Mouse (Mus musculus) MEL (cell line): ENCODE measurements at regions not wholly inside any gene's neighbourhood (a gene's known extent, or its start where the extent isn't known, plus 50 kb on each side); places are given as distances from the start of the nearest gene placed in this dataset.

Source experiments
- DNase-seq: peaks from one replicate; pipeline ENCODE4 v3.0.0; 2011; ENCODE audit warnings: low read depth, low spot score
- H3K27ac ChIP-seq: 2 replicates; pipeline ENCODE4 v1.5.1; 2012; ENCODE audit warnings: low read depth, mild to moderate bottlenecking, control low read depth, low read length, moderate library complexity; ENCODE audit not compliant: control insufficient read depth
- H3K27me3 ChIP-seq, 2 experiments: fragments of 150-350 bp in 1 of 2; sonication (generic) in 1 of 2; 2 replicates each; pipeline ENCODE4 v1.6.1; 2012; ENCODE audit warnings: low read length in 2 of 2, mild to moderate bottlenecking in 2 of 2, improper control_type of control experiment in 1 of 2, moderate library complexity in 1 of 2; ENCODE audit not compliant: insufficient read depth in 2 of 2, control insufficient read depth in 1 of 2
- H3K36me3 ChIP-seq, 2 experiments: 2 replicates each; pipeline ENCODE4 v1.6.1; 2012 to 2014; ENCODE audit warnings: low read length in 2 of 2, improper control_type of control experiment in 1 of 2, inconsistent platforms in 1 of 2, mild to moderate bottlenecking in 1 of 2; ENCODE audit not compliant: insufficient read depth in 2 of 2, control insufficient read depth in 1 of 2
- H3K4me1 ChIP-seq, 2 experiments: fragments of 150-350 bp in 1 of 2; sonication (generic) in 1 of 2; 2 replicates each; pipeline ENCODE4 v1.6.1; 2012; ENCODE audit warnings: low read length in 2 of 2, improper control_type of control experiment in 1 of 2, mild to moderate bottlenecking in 1 of 2; ENCODE audit not compliant: insufficient read depth in 2 of 2, control insufficient read depth in 1 of 2
- H3K4me3 ChIP-seq, 2 experiments: fragments of 150-350 bp in 1 of 2; sonication (generic) in 1 of 2; 2 replicates each; pipeline ENCODE4 v1.5.1; 2012; ENCODE audit warnings: low read depth in 2 of 2, low read length in 2 of 2, mild to moderate bottlenecking in 2 of 2, moderate library complexity in 2 of 2, control low read depth in 1 of 2, improper control_type of control experiment in 1 of 2; ENCODE audit not compliant: control insufficient read depth in 1 of 2, insufficient read depth in 1 of 2
- H3K79me2 ChIP-seq: 2 replicates; pipeline ENCODE4 v1.6.1; 2012; ENCODE audit warnings: mild to moderate bottlenecking, low read length, moderate library complexity; ENCODE audit not compliant: control insufficient read depth, poor library complexity, insufficient read depth
- H3K9ac ChIP-seq: 2 replicates; pipeline ENCODE4 v1.6.1; 2012; ENCODE audit warnings: low read depth, mild to moderate bottlenecking, control low read depth, low read length, moderate library complexity; ENCODE audit not compliant: control insufficient read depth, poor library complexity, severe bottlenecking
- H3K9me3 ChIP-seq: fragments of 150-350 bp; sonication (generic); replicated peaks from 2 replicates; pipeline ENCODE4 v1.6.1; 2012; ENCODE audit warnings: mild to moderate bottlenecking, low read length, improper control_type of control experiment, moderate library complexity; ENCODE audit not compliant: insufficient read depth
- CHD2 ChIP-seq: IDR thresholded peaks from 2 replicates; pipeline ENCODE4 v1.6.1; 2011; ENCODE audit warnings: low read length, improper control_type of control experiment
- EP300 ChIP-seq, 2 experiments: IDR thresholded peaks; 2 replicates each; pipeline ENCODE4 v1.6.1; 2011; ENCODE audit warnings: improper control_type of control experiment in 2 of 2, low read length in 2 of 2, low read depth in 1 of 2, mild to moderate bottlenecking in 1 of 2
- MAZ ChIP-seq: IDR thresholded peaks from 2 replicates; pipeline ENCODE4 v1.6.1; 2012; ENCODE audit warnings: low read depth, mild to moderate bottlenecking, inconsistent platforms, low read length, improper control_type of control experiment
- MEF2A ChIP-seq: IDR thresholded peaks from 2 replicates; pipeline ENCODE4 v1.6.1; 2014; ENCODE audit warnings: low read depth, mild to moderate bottlenecking, inconsistent platforms, low read length, improper control_type of control experiment; ENCODE audit not compliant: poor library complexity, insufficient replicate concordance, severe bottlenecking; ENCODE audit errors: extremely low read depth
- MYB ChIP-seq: IDR thresholded peaks from 2 replicates; pipeline ENCODE4 v1.6.1; 2011; ENCODE audit warnings: mild to moderate bottlenecking, low read depth, low read length, improper control_type of control experiment
- POLR2AphosphoS2 ChIP-seq: IDR thresholded peaks from 2 replicates; pipeline ENCODE4 v1.6.1; 2011; ENCODE audit warnings: low read length, improper control_type of control experiment
- SIN3A ChIP-seq: IDR thresholded peaks from 2 replicates; pipeline ENCODE4 v1.6.1; 2012; ENCODE audit warnings: low read length, improper control_type of control experiment, inconsistent platforms
- TAL1 ChIP-seq: IDR thresholded peaks from 2 replicates; pipeline ENCODE4 v1.6.1; 2012; ENCODE audit warnings: mild to moderate bottlenecking, inconsistent platforms, low read length, moderate library complexity, mixed read lengths
- USF2 ChIP-seq, 2 experiments: IDR thresholded peaks; 2 replicates each; pipeline ENCODE4 v1.6.1; 2011 to 2012; ENCODE audit warnings: improper control_type of control experiment in 2 of 2, low read length in 2 of 2, borderline replicate concordance in 1 of 2, inconsistent platforms in 1 of 2, low read depth in 1 of 2, mild to moderate bottlenecking in 1 of 2; ENCODE audit not compliant: insufficient read depth in 1 of 2
- ZMIZ1 ChIP-seq: IDR thresholded peaks from 2 replicates; pipeline ENCODE4 v1.6.1; 2012; ENCODE audit warnings: low read depth, mild to moderate bottlenecking, inconsistent platforms, low read length, improper control_type of control experiment, moderate library complexity

DNA sequence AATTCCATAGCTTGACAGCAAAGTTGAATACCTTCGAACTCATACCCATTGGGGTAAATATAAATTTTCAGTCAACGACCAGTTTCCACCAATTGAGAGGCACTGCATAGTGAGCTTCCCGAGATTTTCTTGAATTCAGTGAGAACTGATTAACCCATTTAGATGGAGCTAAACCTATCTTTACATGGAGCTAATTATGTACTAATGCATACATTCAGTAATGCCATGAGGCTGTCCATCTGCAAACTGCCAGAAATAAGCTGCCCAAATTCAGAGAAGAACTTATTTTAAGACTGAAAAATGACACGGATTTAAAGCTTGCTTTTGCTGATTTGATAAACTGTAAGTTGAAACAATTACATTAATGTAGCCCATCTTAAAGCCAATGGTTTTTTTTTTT is 208.9 kb downstream of the Anxa1 start:
- Histone ChIP-seq H3K27ac (no peak overlapping the region), H3K36me3 (no peaks in the 10 kb centered on the region), H3K9ac (no peak overlapping the region), H3K27me3 (no peaks in the 10 kb centered on the region), H3K79me2 (no peaks in the 10 kb centered on the region), H3K4me3 (no peak overlapping the region), H3K9me3 (no peaks in the 10 kb centered on the region), H3K4me1 (no peaks in the 10 kb centered on the region)
- TF ChIP-seq SIN3A = no peak
- TF ChIP-seq MAZ = no peak
- TF ChIP-seq EP300 (IDR thresholded peaks at IDR 0.05; ENCODE audit: low read depth in 1 of 2, low read length in 2 of 2) = no peak
- TF ChIP-seq USF2 (IDR thresholded peaks at IDR 0.05; ENCODE audit: borderline replicate concordance in 1 of 2, insufficient read depth in 1 of 2, low read depth in 1 of 2, low read length in 2 of 2) = no peak
- no peak for TF ChIP-seq ZMIZ1
- DNase-seq = no peak

- no peaks in the 10 kb centered on the region for H3K4me1 ChIP-seq
- TF ChIP-seq MYB = no peak
- no peak for TF ChIP-seq CHD2
- TF ChIP-seq MEF2A = no peak
- TF ChIP-seq, all 39 proteins: peak for 0
- H3K4me3 ChIP-seq = no peak overlapping the region
- H3K9ac ChIP-seq = no peak overlapping the region
- H3K36me3 ChIP-seq = no peaks in the 10 kb centered on the region
- DNase-seq = no peak
- no peaks in the 10 kb centered on the region for H3K79me2 ChIP-seq
- H3K27me3 ChIP-seq = no peaks in the 10 kb centered on the region
- H3K27ac ChIP-seq = no peak overlapping the region
- no peaks in the 10 kb centered on the region for H3K9me3 ChIP-seq
Measured at GRCm38 (mm10) chr19:20161502-20161901, 229.2 kb downstream of the Anxa1 start.

- Histone ChIP-seq H3K36me3 (no peaks in the 10 kb centered on the region), H3K27ac (no peak overlapping the region), H3K27me3 (no peaks in the 10 kb centered on the region), H3K4me1 (no peaks in the 10 kb centered on the region), H3K9ac (no peak overlapping the region), H3K9me3 (no peaks in the 10 kb centered on the region), H3K79me2 (no peaks in the 10 kb centered on the region), H3K4me3 (no peak overlapping the region)
- DNase-seq = no peak
- no peak for TF ChIP-seq TAL1
- TF ChIP-seq MYB = no peak
- no peak for TF ChIP-seq MAZ
- TF ChIP-seq POLR2AphosphoS2 = no peak
Measured at GRCm38 (mm10) chr19:20156398-20156937, 234.3 kb downstream of the Anxa1 start.
